Mouse (Mus musculus) lung, embryonic 15.5 days (tissue): ENCODE data around the gene Tmem143. TPM values are rescaled to one million over a fixed set of nuclear protein-coding genes. Genes with fewer than 3 reads are reported as not detected.
"Not testable (repeated sequence)": the region's sequence is repeated elsewhere in the genome, so short reads cannot be mapped to it uniquely, and the experiment has no call there.

Source experiments
- ATAC-seq: fragments of 200-750 bp; cut with Nextera tagmentation; 2 replicates; pipeline ENCODE4 v1.8.0; 2017; ENCODE audit warnings: moderate number of reproducible peaks, borderline replicate concordance; ENCODE audit not compliant: low FRiP score, low TSS enrichment; ENCODE audit errors: extremely low read depth
- H3K27ac ChIP-seq: fragments of 300-500 bp; sonication (generic); 2 replicates; pipeline ENCODE4 v1.5.1; 2015; ENCODE audit warnings: moderate library complexity, mild to moderate bottlenecking, inconsistent platforms
- H3K27me3 ChIP-seq: fragments of 300-500 bp; sonication (generic); 2 replicates; pipeline ENCODE4 v1.6.1; 2015; ENCODE audit warnings: inconsistent platforms
- H3K36me3 ChIP-seq: fragments of 300-500 bp; sonication (generic); 2 replicates; pipeline ENCODE4 v1.6.1; 2015; ENCODE audit warnings: inconsistent platforms
- H3K4me1 ChIP-seq: fragments of 300-500 bp; sonication (generic); 2 replicates; pipeline ENCODE4 v1.6.1; 2015; ENCODE audit warnings: inconsistent platforms
- H3K4me2 ChIP-seq: fragments of 300-500 bp; sonication (generic); 2 replicates; pipeline ENCODE4 v1.6.1; 2015; ENCODE audit warnings: inconsistent platforms, mild to moderate bottlenecking, moderate library complexity
- H3K4me3 ChIP-seq: fragments of 300-500 bp; sonication (generic); 2 replicates; pipeline ENCODE4 v1.5.1; 2015; ENCODE audit warnings: mild to moderate bottlenecking, inconsistent platforms
- H3K9ac ChIP-seq: fragments of 300-500 bp; sonication (generic); 2 replicates; pipeline ENCODE4 v1.6.1; 2015; ENCODE audit warnings: inconsistent platforms
- H3K9me3 ChIP-seq: fragments of 300-500 bp; sonication (generic); 2 replicates; pipeline ENCODE4 v1.6.1; 2016; ENCODE audit warnings: inconsistent platforms
- WGBS: fragments of 180-500 bp; shearing (Covaris S2); methylation state at CpG from one replicate; pipeline ENCODE4 v1.1.7; 2015; 5-methylcytosine and 5-hydroxymethylcytosine counted together
- polyA plus RNA-seq: library from polyadenylated mRNA; unstranded; fragments of >200 nt; fragmentation: Nextera tagmentation; extraction: Ambion mirVana; gene quantifications from 2 replicates; pipeline ENCODE4 v1.2.1, GENCODE M21; 2015

The Tmem143 gene
- polyA plus RNA-seq, 1 experiment from 2014 or later, result 5.5 TPM

DNA sequence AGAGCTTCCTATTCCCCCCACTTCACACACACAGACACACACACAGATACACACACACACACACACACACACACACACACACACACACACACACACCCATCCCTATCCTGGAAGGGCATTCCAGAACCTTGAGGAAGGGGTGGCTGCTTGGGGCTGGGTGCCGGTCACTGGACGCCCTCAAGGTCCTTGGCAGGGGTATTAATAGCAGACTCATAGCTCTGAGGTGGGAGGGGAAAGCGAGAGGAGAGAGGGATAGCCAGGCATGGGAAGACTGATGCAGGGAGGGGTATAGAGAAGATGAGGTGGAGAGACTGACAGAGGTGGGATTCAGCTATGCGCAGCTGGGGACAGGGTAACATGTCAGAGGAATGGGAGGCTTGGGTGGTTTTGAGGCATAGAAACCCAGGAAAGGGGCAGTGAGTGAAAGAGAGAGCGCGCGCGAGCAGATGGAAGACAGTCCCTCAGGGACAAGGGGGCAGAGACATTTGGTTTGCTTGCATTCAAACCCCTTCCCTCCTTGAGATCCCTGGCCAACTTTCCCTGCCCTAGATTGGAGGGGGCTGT lies 27.6 kb upstream of the Tmem143 start:
- peak overlapping the region; percentile 8; the same call in 1 of the 2 replicates for H3K4me3 ChIP-seq
- peaks cover 42% of the 10 kb centered on the region for H3K4me1 ChIP-seq
- no peak overlapping the region for H3K9ac ChIP-seq
- H3K27ac ChIP-seq, result no peak overlapping the region
- ATAC-seq, result no peak
- peaks cover 41% of the 10 kb centered on the region for H3K27me3 ChIP-seq
- H3K9me3 ChIP-seq, result no peaks in the 10 kb centered on the region
- peak overlapping the region; percentile 49 for H3K4me2 ChIP-seq
- no peaks in the 10 kb centered on the region for H3K36me3 ChIP-seq
- 23% methylated on average over 8 of the region's 8 CpGs for WGBS

- no peak for ATAC-seq
- H3K27ac ChIP-seq, result no peak overlapping the region
- H3K4me1 ChIP-seq, result peaks cover 48% of the 10 kb centered on the region
- no peaks in the 10 kb centered on the region for H3K36me3 ChIP-seq
- 6% methylated on average over 14 of the region's 14 CpGs for WGBS
- peak overlapping the region; percentile 49 for H3K4me2 ChIP-seq
- H3K27me3 ChIP-seq, result peaks cover 41% of the 10 kb centered on the region
- H3K9me3 ChIP-seq, result no peaks in the 10 kb centered on the region
- H3K9ac ChIP-seq, result no peak overlapping the region; the same call in 1 of the 2 replicates
- H3K4me3 ChIP-seq, result peak overlapping the region; percentile 8; the same call in 1 of the 2 replicates
These were observed 27.0 kb upstream of the Tmem143 start for GRCm38 (mm10) chr7:45869787-45870186.

GRCm38 (mm10) chr7:45870282-45871058 lies 26.3 kb upstream of the Tmem143 start:
- Histone ChIP-seq H3K36me3 (peaks cover 6% of the 10 kb centered on the region), H3K9me3 (no peaks in the 10 kb centered on the region), H3K4me3 (peak overlapping the region; percentile 16), H3K4me1 (peaks cover 52% of the 10 kb centered on the region), H3K27ac (no peak overlapping the region), H3K9ac (peak overlapping the region; percentile 33), H3K27me3 (peaks cover 41% of the 10 kb centered on the region), H3K4me2 (peak overlapping the region; percentile 49)
- ATAC-seq, result no peak
- WGBS, result 2% methylated on average over 30 of the region's 30 CpGs

- peak within 1 kb of the TSS; percentile 70 for H3K4me2 ChIP-seq
- no peaks in the 10 kb centered on the region for H3K9me3 ChIP-seq
- H3K4me1 ChIP-seq, result peaks cover 42% of the 10 kb centered on the region
- H3K27ac ChIP-seq, result peak within 1 kb of the TSS; percentile 92
- WGBS, result under 1% methylated on average over 18 of the region's 18 CpGs
- ATAC-seq, result peak; percentile 78
- peaks cover 27% of the 10 kb centered on the region for H3K36me3 ChIP-seq
- H3K27me3 ChIP-seq, result peaks cover 41% of the 10 kb centered on the region
- H3K4me3 ChIP-seq, result peak within 1 kb of the TSS; percentile 78
- peak within 1 kb of the TSS; percentile 94 for H3K9ac ChIP-seq
These were observed 24.1 kb upstream of the Tmem143 start, which contains the start of gene Kdelr1 for GRCm38 (mm10) chr7:45872624-45873023. Gene Kdelr1, plus strand, starts transcription at chr7:45872772.

DNA sequence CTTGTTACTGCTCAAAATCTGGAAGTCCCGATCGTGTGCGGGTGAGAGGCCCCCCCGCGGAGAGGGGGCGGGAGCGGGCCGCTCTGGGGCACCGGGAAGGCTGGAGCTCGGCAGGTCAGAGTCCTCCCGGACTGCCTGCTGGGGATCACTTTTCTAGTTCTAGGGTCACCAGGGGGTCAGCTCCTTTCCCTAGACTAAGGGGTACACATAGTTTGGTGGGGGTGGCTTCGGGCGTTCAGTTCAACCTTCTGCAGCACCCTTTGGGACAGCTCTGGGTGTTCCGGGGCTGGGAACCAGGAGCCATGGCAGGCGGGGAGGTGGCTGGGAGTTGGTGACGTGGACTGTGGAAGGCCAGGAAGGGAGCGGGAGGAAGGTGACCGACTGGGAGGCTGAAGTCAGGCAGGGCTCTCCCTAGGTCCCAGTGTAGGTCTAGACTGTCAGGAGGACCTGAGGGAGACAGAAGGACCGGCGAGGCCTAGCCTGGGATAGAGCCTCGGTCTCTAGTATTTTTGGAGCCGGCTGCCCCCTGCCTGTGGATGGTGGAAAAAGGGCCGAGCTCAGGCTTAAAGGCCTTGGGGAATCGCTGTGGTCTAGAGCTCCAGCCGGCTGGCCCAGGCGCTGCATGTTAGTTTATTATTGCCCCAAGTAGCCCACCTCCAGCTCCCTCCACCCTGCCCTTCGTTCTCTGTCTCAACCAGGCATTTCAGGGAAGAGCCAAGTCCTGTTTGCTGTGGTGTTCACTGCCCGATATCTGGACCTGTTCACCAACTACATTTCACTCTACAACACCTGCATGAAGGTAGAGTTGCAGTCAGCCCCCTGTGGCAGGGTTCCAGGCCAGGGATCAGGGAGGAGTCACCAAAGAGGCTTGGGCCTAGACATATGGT lies 23.4 kb upstream of the Tmem143 start:
- H3K4me2 ChIP-seq, result peak overlapping the region; percentile 70

DNA sequence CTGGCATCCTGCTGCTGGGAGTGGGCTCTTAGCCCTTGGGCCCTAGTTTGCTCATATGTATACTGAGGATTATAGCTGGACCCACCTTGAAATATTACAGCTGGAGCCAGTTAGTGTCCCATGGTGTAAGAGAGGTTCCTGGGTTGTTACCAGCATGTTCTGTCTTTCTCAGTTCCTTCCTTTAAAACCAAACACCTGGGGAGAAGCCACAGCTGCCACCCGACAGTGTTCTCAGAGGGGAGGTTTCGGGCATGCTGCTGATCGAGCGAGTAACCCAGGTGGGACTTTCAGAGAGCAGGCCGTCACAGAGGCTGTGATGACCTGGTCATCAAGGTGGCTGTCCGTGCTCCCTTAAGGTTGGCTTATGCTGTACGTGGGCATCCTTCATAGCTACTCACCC lies 19.8 kb upstream of the Tmem143 start:
- Histone ChIP-seq H3K9ac (no peak overlapping the region), H3K27ac (no peak overlapping the region), H3K4me1 (peaks cover 16% of the 10 kb centered on the region), H3K36me3 (peaks cover 66% of the 10 kb centered on the region), H3K4me2 (no peak overlapping the region), H3K27me3 (peaks cover 2% of the 10 kb centered on the region; the same call in 1 of the 2 replicates), H3K4me3 (no peak overlapping the region), H3K9me3 (no peaks in the 10 kb centered on the region)
- 98% methylated on average over 7 of the region's 7 CpGs for WGBS
- no peak for ATAC-seq

More for the DNA sequence above, 23.4 kb upstream of the Tmem143 start:
- 2% methylated on average over 28 of the region's 28 CpGs for WGBS
- Histone ChIP-seq H3K27ac (peak overlapping the region; percentile 92), H3K4me3 (peak overlapping the region; percentile 78), H3K9me3 (no peaks in the 10 kb centered on the region), H3K4me1 (peaks cover 35% of the 10 kb centered on the region), H3K9ac (peak overlapping the region; percentile 94), H3K27me3 (peaks cover 37% of the 10 kb centered on the region), H3K36me3 (peaks cover 32% of the 10 kb centered on the region)
- peak; percentile 44 for ATAC-seq

GRCm38 (mm10) chr7:45878278-45878677 lies 18.5 kb upstream of the Tmem143 start, which contains the start of gene Grin2d:
Gene Grin2d, minus strand, starts transcription at chr7:45878378.
- H3K27me3 ChIP-seq, H3K4me2 ChIP-seq, H3K9me3 ChIP-seq, H3K4me3 ChIP-seq, H3K27ac ChIP-seq, H3K9ac ChIP-seq, ATAC-seq: not testable (repeated sequence)
- H3K4me1 ChIP-seq, result peaks cover 16% of the 10 kb centered on the region
- WGBS, result 77% methylated on average over 1 of the region's 1 CpGs
- peaks cover 80% of the 10 kb centered on the region for H3K36me3 ChIP-seq

DNA sequence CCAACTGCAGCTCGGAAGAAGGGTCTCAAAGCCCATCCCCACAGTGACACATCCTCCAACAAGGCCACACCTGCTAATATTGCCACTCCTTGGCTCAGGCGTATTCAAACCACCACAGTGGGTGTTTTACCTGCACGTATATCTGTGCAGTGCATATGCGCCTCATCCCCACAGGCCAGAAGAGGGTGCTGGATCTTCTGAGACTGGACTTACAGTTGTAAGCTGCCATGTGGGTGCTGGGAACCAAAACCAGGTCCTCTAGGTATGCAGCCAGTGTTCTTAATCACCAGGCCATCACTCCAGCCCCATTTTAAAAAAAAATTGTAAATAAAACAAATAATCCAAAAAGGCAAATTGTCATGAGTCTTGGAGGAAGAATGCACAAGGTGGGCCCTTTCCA lies 16.2 kb upstream of the Tmem143 start:
- no peak overlapping the region for H3K4me2 ChIP-seq
- H3K4me3 ChIP-seq, result no peak overlapping the region
- 92% methylated on average over 4 of the region's 4 CpGs for WGBS
- no peak overlapping the region for H3K9ac ChIP-seq
- no peak overlapping the region for H3K27ac ChIP-seq
- H3K9me3 ChIP-seq, result no peaks in the 10 kb centered on the region
- peaks cover 96% of the 10 kb centered on the region for H3K36me3 ChIP-seq
- no peaks in the 10 kb centered on the region for H3K4me1 ChIP-seq
- no peaks in the 10 kb centered on the region for H3K27me3 ChIP-seq
- ATAC-seq, result no peak

GRCm38 (mm10) chr7:45881011-45881410 lies 15.7 kb upstream of the Tmem143 start:
- Histone ChIP-seq H3K27me3 (no peaks in the 10 kb centered on the region), H3K27ac (no peak overlapping the region), H3K4me1 (no peaks in the 10 kb centered on the region), H3K4me2 (no peak overlapping the region), H3K9ac (no peak overlapping the region), H3K4me3 (no peak overlapping the region), H3K9me3 (no peaks in the 10 kb centered on the region), H3K36me3 (peaks cover 96% of the 10 kb centered on the region)
- WGBS, result 85% methylated on average over 2 of the region's 2 CpGs
- ATAC-seq, result no peak

- ATAC-seq, result no peak
- H3K36me3 ChIP-seq, result peaks cover 38% of the 10 kb centered on the region
- no peaks in the 10 kb centered on the region for H3K9me3 ChIP-seq
- H3K9ac ChIP-seq, result no peak overlapping the region
- 30% methylated on average over 3 of the region's 3 CpGs for WGBS
- H3K4me2 ChIP-seq, result no peak overlapping the region
- H3K4me3 ChIP-seq, result no peak overlapping the region
- no peaks in the 10 kb centered on the region for H3K4me1 ChIP-seq
- H3K27ac ChIP-seq, result no peak overlapping the region
- H3K27me3 ChIP-seq, result no peaks in the 10 kb centered on the region
These were observed 9.5 kb upstream of the Tmem143 start for GRCm38 (mm10) chr7:45887246-45887645.

DNA sequence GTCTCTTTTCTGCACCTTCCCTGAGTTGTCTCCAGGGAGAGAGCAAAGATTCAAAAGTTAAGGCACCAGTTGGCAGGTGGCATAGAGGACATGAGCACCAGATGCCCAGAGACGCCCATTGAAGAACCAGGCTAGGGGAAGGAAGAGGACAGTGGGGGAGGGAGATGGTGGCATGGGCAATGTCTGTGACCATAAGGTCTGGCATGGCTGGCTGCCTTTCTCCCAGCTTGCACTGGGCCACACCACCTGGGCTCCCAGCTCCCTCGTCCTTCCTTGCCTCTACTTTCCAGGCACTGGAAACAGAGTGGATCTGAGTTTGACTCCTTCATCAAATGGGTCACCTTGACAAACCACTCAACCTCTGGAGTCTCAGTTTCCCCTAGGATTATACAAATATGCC lies 4.1 kb upstream of the Tmem143 start:
- Histone ChIP-seq H3K9me3 (no peaks in the 10 kb centered on the region), H3K4me3 (no peak overlapping the region), H3K9ac (no peak overlapping the region), H3K4me1 (peaks cover 12% of the 10 kb centered on the region), H3K4me2 (no peak overlapping the region), H3K27ac (no peak overlapping the region), H3K36me3 (no peaks in the 10 kb centered on the region), H3K27me3 (no peaks in the 10 kb centered on the region)
- ATAC-seq, result no peak
- WGBS, result 87% methylated on average over 2 of the region's 2 CpGs
